Mouse (Mus musculus) megakaryocyte progenitor cell, adult 5-6 weeks (primary cell): ENCODE results near the gene Ifi35. TPM values are rescaled to one million over a fixed set of nuclear protein-coding genes. Genes with fewer than 3 reads are reported as not detected.
"Not testable (repeated sequence)": the region's sequence is repeated elsewhere in the genome, so short reads cannot be mapped to it uniquely, and the experiment has no call there.

Source experiments
- ATAC-seq: replicated peaks from 2 replicates; pipeline ENCODE4 v1.8.0; 2016; ENCODE audit warnings: mild to moderate bottlenecking, moderate TSS enrichment, inconsistent platforms; ENCODE audit not compliant: poor library complexity
- total RNA-seq, 2 experiments: library from RNA; stranded (forward) in 1 of 2; stranded (reverse) in 1 of 2; fragments of 157-497, 149-512 nt in 1 of 2; fragments of 200-1000 nt in 1 of 2; gene quantifications; 2 replicates each; pipeline versions ENCODE4 v1.2.3 to v1.2.4; 2015 to 2017

Ifi35 gene
- total RNA-seq, 2 experiments from 2014 or later, result 27.2 to 31.1 TPM

DNA sequence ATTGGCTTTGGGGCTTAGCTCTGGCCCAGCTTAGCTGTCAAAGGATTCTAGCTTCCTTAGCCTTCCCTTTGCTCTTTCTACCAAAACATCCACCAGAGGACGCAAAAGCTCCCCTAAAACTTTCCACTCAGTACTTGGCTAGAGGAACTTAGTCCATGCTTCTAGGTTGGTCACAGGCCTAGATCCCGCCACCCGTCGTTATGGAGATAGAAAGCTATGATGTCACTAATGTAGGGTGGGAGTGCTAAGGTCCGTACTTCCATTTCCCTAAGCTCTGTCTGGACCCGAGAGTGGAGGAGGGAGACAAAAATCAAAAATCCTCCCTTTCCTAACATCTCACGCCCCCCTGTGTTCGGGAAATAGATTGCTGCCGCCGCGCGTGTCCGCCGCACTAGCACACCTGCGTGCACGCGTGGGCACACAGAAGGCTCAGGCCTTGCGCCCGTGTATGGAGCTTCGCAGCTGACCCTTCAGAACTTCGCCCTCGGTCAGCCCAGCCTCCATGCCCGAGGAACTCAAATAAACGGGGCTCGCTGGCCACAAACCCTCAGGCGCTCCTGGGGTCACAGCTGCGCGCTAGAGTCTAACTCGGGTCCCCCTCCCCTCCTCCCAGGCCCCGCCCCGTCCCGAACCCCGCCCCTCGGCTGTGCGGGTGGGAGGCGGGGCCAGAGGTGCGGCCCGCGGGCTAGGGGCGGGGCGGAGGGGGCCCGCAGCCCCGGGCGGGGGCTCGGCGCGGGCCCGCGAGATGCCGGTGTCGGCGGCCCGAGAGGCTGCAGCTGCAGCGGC is 19.5 kb downstream of the Ifi35 start:
- peak; percentile 42 for ATAC-seq

GRCm38 (mm10) chr11:101468263-101468688 is 20.1 kb downstream of the Ifi35 start:
- no peak for ATAC-seq

DNA sequence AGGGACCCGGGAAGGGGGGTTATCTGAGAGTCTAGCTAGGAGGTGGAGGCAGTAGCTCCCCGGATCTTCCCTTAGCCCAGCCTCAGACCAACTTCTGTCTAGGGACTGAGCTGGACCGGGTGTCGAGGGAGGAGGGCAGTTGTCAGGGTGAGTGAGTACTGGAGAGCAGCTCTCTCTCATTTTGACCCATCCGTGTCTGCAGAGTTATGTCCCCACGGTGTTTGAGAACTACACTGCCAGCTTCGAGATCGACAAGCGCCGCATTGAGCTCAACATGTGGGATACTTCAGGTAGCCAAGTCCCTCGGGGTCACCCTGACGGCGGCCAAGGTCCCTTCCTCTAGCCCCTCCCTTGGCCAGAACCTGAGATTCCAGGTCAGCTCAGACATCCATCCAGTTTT is 20.5 kb downstream of the Ifi35 start:
- no peak for ATAC-seq

DNA sequence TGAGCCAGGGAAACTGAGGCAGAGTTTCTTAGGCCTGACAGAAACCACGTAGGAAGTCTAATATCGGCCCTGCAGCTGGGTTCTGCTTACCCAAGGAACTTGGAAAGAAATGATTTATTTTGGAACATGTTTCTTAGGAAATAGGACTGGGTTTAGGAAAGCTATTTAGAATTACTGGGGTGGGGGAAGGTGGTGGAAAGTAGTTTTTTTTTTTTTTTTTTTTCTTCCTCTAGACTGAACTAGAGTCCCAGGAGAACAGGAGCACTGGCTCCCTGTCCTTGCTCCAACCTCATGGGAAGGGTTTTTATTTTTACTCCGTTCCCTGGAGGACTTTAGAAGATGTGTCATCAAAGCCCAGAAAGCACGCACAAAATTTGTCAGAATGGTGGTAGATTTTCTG is 20.9 kb downstream of the Ifi35 start:
- no peak for ATAC-seq

DNA sequence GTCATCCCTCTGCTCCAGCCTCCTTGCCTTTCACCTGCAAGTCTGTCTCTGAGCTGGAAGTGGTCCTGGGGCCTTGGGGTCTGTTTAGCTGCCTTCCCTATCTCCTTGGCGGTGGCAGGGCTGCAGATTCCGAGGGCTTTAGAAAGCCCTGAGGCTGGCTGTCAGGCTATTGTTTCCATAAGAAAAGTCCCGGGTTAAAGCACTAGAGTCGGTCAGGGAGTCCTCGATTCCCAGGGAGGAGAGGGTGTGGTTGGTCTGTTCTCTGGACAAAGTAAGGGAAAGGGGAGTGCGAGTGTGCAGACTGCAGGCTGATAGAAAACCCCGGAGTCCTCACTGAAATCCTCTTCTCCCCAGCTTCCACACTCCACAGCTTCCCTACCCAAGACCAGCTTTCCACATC is 22.0 kb downstream of the Ifi35 start:
- ATAC-seq, result no peak

GRCm38 (mm10) chr11:101471926-101472325 is 23.7 kb downstream of the Ifi35 start:
- no peak for ATAC-seq

GRCm38 (mm10) chr11:101472336-101472735 is 24.1 kb downstream of the Ifi35 start:
- ATAC-seq, result no peak

GRCm38 (mm10) chr11:101473686-101474085 is 25.5 kb downstream of the Ifi35 start:
- not testable (repeated sequence) for ATAC-seq

- ATAC-seq, result no peak
Measured at GRCm38 (mm10) chr11:101474298-101474697, 26.1 kb downstream of the Ifi35 start.

DNA sequence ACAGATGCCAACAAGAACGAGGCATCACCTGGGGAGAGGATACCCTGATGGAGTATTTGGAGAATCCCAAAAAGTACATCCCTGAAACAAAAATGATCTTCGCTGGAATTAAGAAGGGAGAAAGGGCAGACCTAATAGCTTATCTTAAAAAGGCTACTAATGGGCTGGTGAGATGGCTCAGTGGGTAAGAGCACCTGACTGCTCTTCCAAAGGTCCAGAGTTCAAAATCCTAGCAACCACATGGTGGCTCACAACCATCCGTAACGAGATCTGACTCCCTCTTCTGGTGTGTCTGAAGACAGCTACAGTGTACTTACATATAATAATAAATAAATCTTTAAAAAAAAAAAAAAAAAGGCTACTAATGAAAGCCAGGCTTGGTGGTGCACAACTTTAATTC is 28.2 kb downstream of the Ifi35 start:
- ATAC-seq, result not testable (repeated sequence)

DNA sequence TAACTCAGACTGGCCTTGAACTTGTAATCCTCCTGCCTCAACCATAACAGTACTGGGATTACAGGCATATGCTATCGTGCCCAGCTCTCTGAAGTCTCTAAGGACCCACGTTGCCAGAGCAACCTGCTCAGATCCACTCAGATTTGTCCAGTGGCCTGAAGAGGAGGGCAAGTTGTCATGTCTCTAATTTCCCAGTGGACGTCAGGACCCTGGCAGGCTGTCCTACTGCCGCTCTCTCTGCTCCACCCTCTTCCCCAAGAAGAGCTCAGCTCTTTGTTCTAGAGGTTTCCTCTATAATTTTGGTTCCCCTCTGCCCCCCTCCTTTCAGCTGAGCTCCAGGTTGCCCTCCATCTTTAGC is 29.0 kb downstream of the Ifi35 start:
- ATAC-seq, result no peak

DNA sequence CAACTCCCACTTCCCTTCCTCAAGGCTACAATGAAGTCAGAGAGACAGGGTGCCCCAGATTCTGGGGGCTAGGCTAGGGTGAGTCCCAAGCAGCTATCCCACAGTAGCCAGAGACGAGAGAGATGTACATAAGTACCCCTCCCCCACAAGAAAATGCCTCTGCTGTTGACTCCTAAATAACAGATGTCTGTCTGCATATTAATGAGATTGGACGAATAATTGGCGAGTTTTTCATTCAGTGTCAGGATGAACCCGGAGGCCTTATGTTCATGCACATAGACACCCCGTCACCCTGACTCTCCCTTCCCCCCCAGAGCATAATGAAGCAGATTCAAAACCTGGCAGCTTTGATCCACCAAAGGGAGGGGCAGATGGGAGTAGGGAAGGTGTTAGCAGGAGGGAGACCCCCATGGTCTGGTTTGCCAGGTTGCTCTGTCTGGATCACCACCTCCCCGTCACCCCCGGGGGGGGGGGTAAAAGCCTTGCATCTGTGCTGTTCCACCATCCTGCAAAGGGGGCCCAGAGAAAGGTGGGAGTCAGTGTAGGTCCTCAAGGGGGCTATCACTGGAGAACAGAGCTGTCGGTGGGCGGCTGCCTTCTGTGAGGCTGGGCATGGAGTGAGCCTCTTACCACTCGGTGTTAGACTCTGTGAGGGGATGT is 29.5 kb downstream of the Ifi35 start:
- ATAC-seq, result no peak

DNA sequence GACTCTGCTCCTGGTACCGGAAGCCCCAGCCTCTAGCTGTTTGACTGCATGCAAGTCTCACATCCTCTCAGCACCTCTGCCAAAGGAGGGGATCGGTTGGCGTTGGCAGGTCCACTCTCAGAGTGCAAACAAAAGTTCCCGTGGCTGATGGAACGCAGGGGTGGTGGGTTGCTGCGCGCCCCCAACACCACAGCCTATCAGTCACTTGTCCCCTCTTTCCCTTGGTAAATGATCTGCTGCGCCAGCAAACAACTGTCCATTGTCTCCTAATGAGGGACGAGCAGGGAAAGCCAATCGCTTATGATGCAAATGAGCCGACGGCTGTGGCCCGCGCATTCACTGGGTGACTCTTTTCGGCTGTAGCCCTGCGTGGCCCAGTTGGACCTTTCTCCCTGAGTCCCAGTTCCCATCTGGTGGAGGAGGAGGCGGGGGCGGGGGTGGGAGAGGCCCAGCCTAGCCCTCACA is 31.0 kb downstream of the Ifi35 start:
- ATAC-seq, result no peak

DNA sequence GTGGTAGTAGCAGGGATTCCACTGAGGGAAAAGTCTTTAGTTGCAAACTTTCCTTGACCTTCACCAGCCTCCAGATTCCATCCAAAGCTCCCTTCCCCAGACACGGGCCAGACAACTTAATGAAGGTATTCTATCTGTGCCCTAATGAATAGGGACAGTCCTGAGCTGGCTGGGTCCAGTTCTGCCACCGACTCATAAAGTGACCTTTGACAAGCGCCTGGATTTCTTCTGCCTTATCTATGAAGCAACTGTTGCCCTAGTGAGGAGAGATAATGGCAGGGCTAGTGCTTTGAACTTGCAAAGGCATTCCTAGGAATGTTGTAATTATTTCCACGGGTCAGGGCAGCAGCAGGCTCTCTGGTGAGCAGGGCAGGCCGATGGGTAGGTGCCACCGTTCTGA is 32.7 kb downstream of the Ifi35 start:
- ATAC-seq, result no peak

- ATAC-seq, result no peak
Measured at GRCm38 (mm10) chr11:101483804-101484203, 35.6 kb downstream of the Ifi35 start.

- ATAC-seq, result no peak
Measured at GRCm38 (mm10) chr11:101484245-101484644, 36.0 kb downstream of the Ifi35 start.

GRCm38 (mm10) chr11:101484814-101485213 is 36.6 kb downstream of the Ifi35 start:
- 0 out of 2 replicates have a peak, but pooled peaks have one; percentile 27 for ATAC-seq

DNA sequence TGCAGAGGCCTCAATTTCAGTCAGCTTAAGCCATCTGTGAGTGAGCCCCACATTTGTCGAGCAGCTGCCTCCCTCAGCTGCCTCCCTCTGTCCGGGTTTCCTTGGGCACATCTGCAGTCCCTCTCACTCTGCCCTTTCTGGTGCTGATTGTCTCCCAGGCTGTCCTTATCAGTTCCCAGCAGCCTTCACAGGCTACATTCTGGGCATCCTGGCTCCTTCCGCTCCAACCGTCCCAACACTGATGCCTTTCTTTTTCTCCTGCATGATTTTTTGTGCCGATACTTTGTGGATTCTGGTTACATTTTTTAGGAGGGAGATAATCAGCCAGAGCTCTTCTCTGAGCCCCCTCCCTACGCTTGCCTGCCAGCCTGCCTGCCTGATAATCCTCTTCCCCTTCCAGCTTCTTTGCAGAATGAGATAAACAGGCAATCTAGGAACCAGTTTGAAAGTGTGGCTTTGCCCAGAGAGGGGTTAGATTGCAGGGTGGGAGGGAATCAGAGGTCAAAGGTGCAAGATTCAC is 37.4 kb downstream of the Ifi35 start:
- peak; percentile 95 for ATAC-seq

GRCm38 (mm10) chr11:101486126-101486525 is 37.9 kb downstream of the Ifi35 start:
- 0 out of 2 replicates have a peak, but pooled peaks have one; percentile 2 for ATAC-seq

- ATAC-seq, result no peak
Measured at GRCm38 (mm10) chr11:101506269-101506780, 58.1 kb downstream of the Ifi35 start.

DNA sequence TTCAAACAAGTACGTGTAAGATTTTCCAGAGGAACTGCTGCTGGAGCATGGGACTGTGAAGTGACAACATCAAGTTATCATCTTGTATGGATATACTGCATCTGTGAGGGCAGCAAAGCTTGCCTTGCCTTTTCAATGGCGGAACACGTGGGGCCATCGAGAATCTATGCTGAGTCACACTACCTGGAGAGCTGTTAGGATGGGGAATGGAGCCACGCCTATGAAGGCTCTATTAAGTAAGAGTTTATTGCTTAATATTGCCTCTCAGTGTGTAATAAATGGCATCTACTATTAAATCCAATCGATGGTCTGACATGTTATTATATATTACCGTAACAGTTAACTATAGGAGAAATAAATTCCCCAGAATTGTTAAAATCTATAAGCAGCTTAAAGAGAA is 58.9 kb downstream of the Ifi35 start:
- ATAC-seq, result no peak
